Mouse (Mus musculus) gastrocnemius, postnatal 25 days (tissue): ENCODE results near the gene Imp4. TPM values are rescaled to one million over a fixed set of nuclear protein-coding genes. Genes with fewer than 3 reads are reported as not detected.

Source experiments
- DNase-seq: peaks from one replicate; pipeline ENCODE4 v3.0.0; 2022
- microRNA-seq, 2 experiments: library from miRNA; unstranded; fragments of <30 nt; microRNA quantifications; one replicate each; pipeline ENCODE4 v1.2.0; 2021; ENCODE audit warnings: borderline replicate concordance in 2 of 2
- total RNA-seq, 2 experiments: library from RNA; stranded (reverse); gene quantifications; 1 replicate in 1 of 2; 2 replicates in 1 of 2; pipeline ENCODE4 v1.2.3; 2021

Imp4 gene
- total RNA-seq, 2 experiments from 2014 or later, result 12.6 to 14.4 TPM

DNA sequence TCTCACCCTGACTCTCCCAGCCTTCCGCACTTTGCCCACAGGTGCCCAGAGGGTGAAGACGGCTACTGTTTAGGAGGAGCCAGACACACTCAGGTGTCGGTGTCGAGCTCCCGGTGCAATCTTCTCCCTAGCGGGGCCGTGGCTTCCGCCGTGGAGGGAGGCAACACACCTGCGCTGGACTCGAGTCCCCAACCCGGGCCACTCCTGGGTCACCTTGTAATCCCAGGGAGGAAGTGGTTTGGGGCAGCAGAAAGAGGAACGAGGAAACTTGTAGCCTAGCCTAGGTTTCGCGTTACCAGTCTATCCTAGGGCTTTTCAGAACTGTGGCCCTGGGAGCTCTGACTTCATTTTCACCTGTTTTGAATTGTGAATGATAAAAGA is 20.4 kb downstream of the Imp4 start:
- no peak for DNase-seq

DNA sequence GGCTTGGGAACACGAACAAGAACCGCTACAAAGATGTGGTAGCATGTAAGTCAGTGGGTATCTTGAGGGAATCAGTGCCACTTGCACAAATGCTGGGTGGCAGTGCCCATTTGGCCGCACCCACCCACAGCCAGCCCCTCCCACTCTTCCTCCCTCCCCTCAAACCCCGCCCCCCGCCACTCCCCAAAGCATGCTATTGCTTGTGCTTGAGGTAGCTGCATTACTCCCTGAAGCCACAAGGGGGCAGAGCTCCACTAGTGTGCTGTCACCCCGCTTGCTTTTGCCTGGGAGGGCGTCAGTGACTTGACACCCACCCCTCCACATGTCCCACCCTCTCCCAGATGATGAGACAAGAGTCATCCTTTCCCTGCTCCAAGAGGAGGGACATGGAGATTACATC is 23.1 kb downstream of the Imp4 start:
- DNase-seq, result peak; percentile 51

DNA sequence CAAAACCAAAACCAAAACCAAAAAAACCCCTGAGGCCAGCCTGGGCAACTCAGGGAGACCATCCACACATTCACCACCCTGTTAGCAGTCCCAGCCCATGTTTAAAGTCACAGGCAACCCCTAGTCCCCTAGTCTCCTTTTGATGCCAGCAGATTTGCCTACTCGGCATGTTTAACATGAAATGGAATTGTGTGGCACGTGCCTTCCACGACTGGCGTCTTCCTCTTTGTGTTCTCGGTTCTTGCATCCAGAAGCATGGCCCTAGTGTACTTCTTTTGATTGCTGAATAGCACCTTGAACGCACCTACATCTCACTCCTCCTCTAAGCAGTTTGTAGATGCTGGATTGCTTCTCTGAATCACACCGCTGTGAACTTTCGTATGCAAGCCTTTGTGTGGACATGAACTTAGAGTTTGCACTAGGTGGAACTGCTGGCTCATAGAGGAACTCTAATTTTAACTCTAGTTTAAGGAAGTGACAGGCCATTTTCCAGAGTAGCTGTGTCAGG is 24.7 kb downstream of the Imp4 start:
- no peak for DNase-seq

DNA sequence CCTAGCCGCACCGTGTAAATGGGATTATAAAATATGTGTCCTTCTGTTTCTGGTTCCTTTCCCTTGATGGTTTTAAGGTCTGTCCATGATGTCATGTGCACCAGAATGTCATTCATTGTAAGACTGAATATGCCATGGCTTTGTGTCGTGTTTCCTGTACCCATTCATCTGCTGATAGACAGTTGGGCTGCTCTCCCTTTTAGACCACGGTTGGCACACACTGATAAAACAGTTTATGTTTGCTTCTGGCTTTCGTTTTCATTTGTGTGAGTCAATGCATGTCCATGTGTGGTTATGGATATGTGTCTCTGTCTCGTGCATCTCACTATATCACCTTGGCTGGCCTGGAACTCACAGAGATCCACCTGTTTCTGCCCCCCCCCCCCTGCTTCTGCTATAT is 25.8 kb downstream of the Imp4 start:
- DNase-seq, result no peak

DNA sequence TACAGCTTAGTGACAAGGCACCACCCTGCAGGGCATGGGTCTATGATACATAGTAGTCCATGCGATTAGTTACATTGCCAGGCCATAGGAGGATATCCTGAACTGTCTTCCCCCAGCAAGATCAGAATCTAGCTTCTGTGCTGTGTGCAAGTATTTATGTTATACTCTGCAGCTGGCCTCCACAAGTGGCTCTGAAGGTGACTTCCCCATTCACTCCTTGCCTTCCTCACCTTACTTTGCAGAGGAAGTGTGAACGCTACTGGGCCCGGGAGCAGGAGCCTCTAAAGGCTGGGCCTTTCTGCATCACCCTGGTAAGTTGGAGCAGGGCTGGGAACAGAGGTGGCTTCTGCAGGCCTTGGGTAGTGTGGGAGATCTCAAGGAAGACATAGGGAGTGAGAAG is 28.4 kb downstream of the Imp4 start:
- DNase-seq, result no peak

DNA sequence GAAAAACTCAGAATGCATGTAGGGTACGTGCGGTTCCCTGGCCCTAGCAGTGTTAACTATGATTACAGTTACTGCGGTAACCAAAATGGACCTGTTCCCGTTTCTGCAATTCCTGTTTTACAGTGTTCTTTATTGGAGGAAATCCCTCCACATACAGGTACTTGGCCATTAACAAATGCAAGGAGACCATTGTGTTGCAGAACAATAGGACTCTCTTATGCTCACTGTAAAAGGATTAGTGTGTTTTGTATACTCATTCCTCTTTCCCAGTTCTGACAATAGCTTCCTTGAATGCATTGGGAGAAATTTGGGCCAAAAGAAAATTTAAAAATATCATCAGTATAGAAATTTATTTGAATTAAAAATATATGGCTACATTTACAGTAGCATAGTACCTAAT is 28.8 kb downstream of the Imp4 start:
- DNase-seq, result no peak

DNA sequence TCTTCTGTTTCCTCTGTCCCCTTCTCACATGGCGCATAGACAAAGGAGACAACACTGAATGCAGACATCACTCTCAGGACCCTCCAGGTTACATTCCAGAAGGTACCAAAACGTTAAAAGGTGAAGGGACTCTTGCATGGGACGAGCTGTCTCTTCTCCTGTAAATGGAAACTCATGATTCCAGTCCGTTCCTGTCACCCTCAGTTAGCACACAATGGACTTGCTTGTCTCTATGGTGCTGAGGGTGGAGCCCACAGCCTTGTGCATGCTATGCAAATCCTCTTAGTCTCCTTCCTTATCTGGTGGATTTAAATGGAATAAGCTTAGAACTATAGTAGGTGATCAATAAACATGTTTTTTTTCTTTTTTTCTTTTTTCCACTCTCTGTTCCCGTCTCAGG is 30.1 kb downstream of the Imp4 start:
- DNase-seq, result no peak

DNA sequence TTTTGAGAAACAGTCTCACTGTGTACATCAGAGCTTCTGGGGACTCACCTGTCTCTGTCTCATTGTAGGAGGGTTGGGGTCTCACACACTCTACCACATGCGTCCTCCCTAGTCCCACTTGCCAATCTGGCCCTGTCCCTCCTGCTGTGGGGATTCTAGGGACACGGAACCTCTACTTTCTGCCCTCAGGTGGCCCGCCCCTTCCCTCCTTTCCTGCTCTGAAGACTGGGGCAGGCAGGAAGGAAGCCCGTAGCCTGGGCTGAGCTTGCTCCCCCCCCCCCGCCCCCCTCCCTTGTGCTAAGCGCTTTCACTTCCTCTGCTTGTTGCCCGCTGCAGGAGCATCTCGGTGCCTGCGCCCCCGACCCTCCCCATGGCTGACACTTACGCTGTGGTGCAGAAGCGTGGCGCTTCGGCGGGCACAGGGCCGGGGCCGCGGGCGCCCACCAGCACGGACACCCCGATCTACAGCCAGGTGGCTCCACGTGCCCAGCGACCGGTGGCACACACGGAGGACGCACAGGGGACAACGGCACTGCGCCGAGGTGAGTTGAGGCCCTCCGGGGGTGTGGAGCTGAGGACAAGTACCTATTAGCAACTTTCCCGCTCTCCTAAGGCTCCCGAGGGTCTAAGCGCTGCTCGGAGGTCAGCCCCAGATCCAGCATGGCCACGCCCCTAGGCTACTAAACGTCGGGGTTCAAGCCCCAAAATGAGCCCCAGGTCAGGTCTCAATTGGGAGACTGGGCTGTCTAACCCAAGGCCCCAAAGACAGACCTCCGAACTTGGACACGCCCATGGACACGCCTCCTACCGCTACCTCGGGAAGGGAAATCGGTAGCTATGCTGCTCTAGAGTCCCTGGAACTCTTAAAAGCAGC is 33.0 kb downstream of the Imp4 start:
- DNase-seq, result peak; percentile 41

DNA sequence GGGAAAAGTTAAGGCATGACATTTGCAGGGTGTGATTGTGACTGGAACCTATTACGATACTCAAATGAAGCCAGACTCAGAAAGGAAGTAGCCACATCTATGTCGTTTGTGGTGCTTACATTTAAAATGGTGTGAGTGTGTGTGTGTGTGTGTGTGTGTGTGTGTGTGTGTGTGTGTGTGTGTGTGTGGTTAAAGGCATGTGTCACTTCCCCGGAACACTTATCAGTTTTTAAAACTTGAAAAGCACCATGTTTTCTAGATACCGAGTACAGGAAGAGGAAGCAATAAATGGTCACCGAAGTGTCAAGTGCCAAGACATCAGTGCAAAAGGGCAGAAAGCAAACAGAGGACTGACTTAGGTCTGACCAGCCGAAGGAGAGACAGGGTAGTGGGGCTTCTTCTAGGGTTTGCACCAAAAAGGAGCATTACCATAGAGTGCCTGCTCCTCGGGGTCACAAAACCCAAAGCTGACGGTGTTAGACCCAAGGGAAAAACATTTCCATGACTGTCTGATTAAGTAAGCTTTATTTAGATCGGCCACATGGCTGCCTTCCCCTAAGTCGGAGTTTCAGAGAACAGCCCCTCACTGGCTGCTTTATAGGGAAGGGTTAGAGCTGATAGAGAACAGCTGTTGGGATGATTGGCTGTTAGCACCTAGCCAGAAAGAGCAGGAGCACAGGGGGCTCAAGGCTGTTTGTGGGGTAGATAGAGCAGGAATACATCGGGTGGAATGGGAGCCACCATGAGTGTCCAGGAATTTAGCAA is 39.4 kb downstream of the Imp4 start:
- DNase-seq, result no peak

DNA sequence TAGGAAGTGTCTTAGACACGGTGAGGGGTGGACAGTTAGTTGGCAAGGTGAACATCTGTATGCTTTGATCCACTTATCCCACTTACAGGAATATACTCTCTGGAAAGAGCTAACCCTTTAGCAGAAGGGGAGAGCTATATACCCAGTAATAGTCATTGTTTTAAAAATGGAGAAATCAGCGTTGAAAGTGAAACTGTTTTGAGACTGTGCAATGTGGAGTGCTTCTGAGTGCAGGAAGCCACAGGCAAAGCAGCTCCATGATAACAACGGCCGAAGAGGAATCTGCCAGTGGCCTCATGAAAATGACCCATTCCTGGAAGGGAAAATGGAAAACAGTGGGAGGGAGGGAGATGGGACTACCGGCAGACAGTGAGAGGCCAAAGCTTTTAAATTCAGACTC is 41.1 kb downstream of the Imp4 start:
- no peak for DNase-seq

DNA sequence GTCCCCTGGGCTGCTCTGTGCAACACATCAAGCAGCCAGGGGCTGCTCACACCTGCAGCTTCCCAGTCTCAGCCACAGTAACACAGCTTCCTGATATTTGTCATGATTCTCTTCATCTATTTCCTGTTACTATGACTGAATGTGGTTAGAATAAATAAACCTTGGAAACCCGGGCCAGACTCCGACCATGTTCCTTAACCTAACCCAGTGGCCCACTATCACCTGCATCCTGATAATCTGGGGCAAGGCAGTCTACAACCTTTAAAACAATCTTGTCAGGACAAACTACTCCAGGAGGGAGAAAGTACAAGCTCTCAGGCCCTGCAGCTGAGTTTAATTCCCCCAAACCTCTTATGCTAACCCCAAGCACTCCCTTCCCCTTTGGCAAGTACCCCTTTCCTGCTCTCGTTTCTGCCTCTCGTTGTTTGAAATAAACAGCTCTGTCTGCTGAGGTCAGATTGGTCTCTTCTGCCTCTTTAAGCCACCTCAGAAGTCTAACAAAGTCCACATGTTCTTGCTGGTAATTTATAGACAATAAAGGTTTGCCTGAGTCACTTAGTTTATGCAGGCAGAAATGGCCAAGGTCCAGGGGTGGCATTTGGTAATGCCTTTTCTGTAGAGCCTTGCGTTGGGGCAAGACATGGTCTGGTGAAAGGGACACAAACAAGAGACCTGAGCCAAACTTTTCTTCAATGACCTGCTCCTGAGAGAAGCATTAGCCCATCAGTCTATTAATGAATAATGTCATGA is 42.4 kb downstream of the Imp4 start:
- DNase-seq, result no peak

DNA sequence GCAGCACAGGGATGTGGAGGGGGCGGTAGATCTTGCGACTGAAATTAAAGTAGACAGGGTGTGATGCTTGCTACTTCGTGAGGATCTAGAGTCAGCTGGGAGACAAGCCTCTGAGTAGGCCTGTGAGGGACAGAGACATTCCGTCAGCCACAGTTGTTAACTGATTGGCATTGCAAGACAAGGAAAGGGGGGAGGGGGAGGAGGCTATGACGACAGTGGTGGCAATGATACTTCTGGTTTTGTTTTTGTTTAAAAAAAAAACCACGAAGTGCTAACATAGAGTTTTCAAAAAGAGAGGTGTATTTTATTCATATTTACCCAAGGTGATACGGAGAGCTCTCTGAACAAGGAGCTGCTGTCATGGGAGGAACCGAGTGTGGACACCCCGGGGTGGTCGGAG is 44.8 kb downstream of the Imp4 start:
- no peak for DNase-seq

DNA sequence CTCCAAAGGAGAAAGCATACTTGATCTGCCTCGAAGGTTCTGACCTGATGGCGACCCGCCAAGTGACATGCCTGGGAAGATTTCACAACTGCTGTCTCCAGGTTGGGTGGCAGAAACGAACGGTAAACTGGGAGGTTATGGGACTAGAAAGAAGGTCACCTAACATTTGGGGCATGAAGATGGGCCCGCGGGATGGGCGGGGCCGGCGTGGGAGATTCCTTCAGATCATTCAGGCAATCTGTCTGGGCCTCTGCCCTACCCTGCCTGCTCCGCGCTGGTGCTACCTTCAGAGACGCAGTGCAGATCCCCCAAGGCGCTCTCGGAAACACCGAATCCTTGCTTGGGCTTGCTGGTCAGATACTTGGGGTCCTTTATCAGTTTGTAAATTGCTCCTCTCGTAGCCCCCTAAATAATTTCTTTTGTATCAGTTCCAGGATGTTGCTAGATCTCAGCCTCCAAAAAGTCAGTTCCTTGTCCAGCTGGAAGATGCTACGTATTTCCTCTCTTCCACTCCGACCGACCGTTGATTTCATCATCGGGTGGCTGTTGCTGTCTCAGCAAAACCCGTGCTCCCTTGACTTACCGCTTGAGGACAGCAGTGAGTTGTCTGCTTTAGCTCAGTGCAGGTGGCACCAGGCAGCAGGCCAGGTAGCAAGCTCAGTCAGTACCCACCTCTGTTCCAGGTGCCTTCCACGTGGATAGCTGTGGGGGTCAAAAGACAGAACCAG is 46.0 kb downstream of the Imp4 start:
- DNase-seq, result no peak

DNA sequence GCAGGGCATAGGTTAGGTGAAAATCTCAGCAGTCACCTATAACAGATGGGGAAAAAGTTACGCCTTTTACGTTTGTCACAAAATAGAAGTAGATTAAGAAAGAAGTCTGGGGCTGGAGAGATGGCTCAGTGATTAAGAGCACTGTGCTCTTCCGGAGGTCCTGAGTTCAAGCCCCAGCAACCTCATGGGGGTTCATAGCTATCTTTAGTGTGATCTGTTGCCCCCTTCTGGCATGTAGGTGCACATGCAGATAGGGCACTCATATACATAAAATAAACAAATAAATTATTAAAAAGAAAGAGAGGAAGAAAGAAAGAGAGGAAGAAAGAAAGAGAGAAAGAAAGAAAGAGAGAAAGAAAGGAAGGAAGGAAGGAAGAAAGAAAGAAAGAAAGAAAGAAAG is 47.7 kb downstream of the Imp4 start:
- no peak for DNase-seq

DNA sequence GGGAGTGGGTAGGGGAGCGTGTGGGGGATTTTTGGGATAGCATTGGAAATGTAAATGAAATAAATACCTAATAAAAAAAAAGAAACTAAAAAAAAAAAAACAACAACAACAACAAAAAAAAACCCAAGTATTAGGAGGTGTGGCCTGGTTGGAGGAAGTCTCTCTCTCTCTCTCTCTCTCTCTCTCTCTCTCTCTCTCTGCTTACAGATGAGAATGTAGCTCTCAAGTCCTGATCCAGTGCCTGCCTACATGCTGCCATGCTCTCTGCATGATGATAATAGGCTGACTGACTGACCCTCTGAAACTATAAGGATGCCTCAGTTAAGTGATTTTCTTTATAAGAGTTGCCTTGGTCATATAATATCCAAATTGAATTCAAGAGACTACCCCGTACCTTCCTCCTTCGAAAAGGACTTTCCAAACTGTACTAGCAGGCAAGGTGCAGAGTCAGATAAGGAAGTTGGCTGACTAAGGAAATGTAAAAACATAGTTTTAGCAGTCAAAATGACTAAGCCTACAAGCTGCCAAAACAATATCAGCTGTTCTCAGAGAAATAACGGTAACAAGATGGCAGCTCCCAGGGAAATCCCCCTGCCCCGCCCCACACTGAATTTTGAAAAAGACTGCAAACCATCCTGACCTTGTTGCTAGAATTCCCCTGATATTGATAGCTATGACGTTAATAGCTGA is 50.3 kb downstream of the Imp4 start:
- DNase-seq, result no peak

DNA sequence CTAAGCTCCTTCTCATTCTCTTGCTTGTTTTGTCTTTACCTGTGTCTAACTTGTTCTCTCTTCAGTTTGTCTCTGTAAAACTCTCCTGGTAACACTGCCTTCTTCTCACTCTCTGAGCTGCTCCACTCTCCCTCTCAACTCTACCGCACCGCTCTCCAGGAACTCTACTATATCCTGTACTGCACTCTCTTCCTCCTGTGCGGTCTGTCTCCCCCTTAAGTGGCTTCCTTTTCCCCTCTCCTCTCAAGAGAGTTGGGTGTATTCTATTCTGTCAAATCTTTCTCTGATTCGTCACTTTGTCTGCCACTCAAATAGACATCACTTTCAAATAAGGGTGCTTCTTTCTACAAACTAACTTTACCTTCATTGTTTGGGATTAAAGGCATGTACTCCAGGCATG is 51.8 kb downstream of the Imp4 start:
- DNase-seq, result no peak

Small RNAs within 50 kb of the gene (microRNA-seq; reads per million reads assigned to microRNA genes)
- gene Mir5103, result 0 reads per million in 2 experiments

Other genes with a start within 250 kb of the Imp4 start
- gene Ccdc115, start 179 bp upstream of the Imp4 start, total RNA-seq, result 10 to 100 TPM; 10.2 to 10.8 TPM
- 1 to 10 TPM; 2.1 to 2.3 TPM for gene Ptpn18, start 19.9 kb downstream of the Imp4 start, total RNA-seq
- not detected for gene Prss39, start 58.6 kb downstream of the Imp4 start, total RNA-seq
- gene Cfc1, start 95.8 kb downstream of the Imp4 start, total RNA-seq, result not detected
- gene Prss40, start 121.1 kb downstream of the Imp4 start, total RNA-seq, result not detected
- gene Amer3, start 139.8 kb downstream of the Imp4 start, total RNA-seq, result not detected